Mouse (Mus musculus) heart, adult 2 months (tissue): ENCODE results near the gene Dusp16.

Source experiments
- CTCF ChIP-seq: fragments of 200-600 bp; IDR thresholded peaks from 2 replicates; pipeline ENCODE4 v1.8.1; 2022; ENCODE audit warnings: antibody characterized with exemption, mild to moderate bottlenecking, moderate library complexity
- EP300 ChIP-seq: fragments of 200-500 bp; IDR thresholded peaks from 2 replicates; pipeline ENCODE4 v1.6.1; 2011; ENCODE audit warnings: low read depth, low read length, control low read depth; ENCODE audit not compliant: insufficient read depth
- POLR2A ChIP-seq: fragments of 200-500 bp; IDR thresholded peaks from 2 replicates; pipeline ENCODE4 v1.6.1; 2011; ENCODE audit warnings: mild to moderate bottlenecking, low read depth, low read length, control low read depth; ENCODE audit not compliant: insufficient read depth

- no peak for TF ChIP-seq POLR2A
- no peak for TF ChIP-seq CTCF
- TF ChIP-seq EP300 = no peak
Observed at GRCm38 (mm10) chr6:134678037-134678436, 114.4 kb downstream of the Dusp16 start.
